Mouse (Mus musculus): ENCODE data around the gene Hes6.

DNA sequence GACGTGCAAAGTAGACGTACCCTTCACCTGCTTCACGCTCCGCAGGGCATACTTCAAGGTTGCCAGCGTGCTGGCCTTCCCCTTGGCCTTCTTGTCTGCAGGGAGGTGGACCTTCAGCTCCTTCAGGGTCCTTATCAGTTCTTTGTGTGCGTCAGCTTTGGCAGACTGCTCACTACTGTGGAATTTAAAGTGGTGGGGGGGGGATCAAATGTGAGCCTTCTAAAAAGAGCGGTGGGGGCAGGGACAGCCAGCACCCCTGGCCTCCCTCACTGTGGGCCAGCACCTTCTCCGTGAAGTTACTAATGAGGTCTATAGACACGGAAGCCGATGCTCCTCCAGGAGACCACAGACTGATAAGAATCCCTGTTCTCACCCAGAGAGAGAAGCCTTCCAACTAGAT, 34.9 kb upstream of the Hes6 start:
- no peak for TF ChIP-seq POLR2A (IDR thresholded peaks at IDR 0.05; ENCODE audit: control insufficient read depth, extremely low read depth, insufficient read depth, low read length, poor library complexity)
- no peak for TF ChIP-seq CTCF (IDR thresholded peaks at IDR 0.05; ENCODE audit: borderline replicate concordance, control insufficient read depth, extremely low read depth, insufficient read depth, low read length, poor library complexity)
